Mouse (Mus musculus) C2C12 (cell line): Measurements from ENCODE around the gene Mrpl37.

Source experiments
- CTCF ChIP-seq: IDR thresholded peaks from one replicate; pipeline ENCODE4 v1.5.1; 2011; ENCODE audit not compliant: control insufficient read depth, insufficient read depth, insufficient read length
- MAX ChIP-seq: IDR thresholded peaks from one replicate; pipeline ENCODE4 v1.6.1; 2011; ENCODE audit warnings: mild to moderate bottlenecking, control low read depth

- TF ChIP-seq CTCF: no peak
- no peak for TF ChIP-seq MAX
Measured at GRCm38 (mm10) chr4:107048568-107049162, 18.0 kb downstream of the Mrpl37 start.
